Mouse (Mus musculus): ENCODE data around the gene Usp33.

GRCm38 (mm10) chr3:152332104-152332503 lies 14.2 kb upstream of the Usp33 start:
- TF ChIP-seq POLR2A (IDR thresholded peaks at IDR 0.05; ENCODE audit: insufficient read depth, low read length) (no peak), CTCF (IDR thresholded peaks at IDR 0.05; ENCODE audit: low read depth, low read length) (no peak), EP300 (IDR thresholded peaks at IDR 0.05; ENCODE audit: insufficient read depth, low read depth, low read length) (no peak)

Measured in ES-Bruce4 (cell line).